Mouse (Mus musculus) kidney, adult 8-10 months (tissue): ENCODE measurements around the gene Tnnt3.
A peak's percentile ranks its signal among the peaks of the same experiment; 100 is the strongest.

Source experiments
- DNase-seq, 2 experiments: peaks; one replicate each; pipeline ENCODE4 v3.0.0; 2022

Gene Tnnt3

GRCm38 (mm10) chr7:142476795-142477452, 21.7 kb upstream of the Tnnt3 start:
- no peak for DNase-seq

- no peak for DNase-seq
These were observed 20.6 kb upstream of the Tnnt3 start for GRCm38 (mm10) chr7:142478001-142478400.

GRCm38 (mm10) chr7:142478574-142478973, 20.1 kb upstream of the Tnnt3 start:
- no peak for DNase-seq

DNA sequence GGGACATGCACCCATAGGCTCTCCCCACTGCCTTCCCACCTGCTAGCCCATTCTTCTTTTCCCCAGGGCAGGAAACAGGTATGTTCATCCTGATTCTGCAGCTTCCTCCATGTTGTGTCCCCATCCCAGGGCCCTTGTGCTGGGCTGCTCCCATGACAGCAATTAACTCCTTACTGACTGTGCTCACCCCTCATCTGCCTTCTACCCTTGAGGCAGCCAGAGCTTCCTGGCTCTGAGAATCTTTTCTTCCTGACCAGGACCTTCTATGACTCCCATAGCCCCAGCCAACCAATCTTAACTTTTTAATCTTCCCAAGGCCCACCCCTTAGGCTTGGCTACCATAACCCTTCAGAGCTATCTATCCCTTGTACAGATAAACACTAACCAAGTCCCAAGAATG, 19.3 kb upstream of the Tnnt3 start:
- DNase-seq: no peak

DNA sequence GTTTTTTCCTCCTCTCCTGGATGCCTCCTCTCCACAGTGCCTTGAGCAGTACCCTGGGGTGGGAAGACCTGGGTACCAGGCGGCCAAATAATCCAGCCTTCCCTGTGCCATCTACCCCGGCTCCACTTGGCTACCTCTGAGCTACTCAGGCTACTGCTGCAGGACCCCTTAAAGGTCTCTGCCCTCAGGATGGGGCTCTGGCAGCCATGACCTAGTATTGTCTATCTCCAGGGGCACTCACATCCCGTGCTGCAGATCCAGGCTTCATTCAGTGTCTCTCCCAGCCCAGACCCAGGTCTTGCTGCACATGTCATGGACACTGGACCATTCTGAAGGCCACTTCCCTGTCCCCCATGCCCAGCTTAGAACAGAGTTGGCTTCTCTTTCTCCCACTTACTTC, 18.8 kb upstream of the Tnnt3 start:
- DNase-seq: no peak

GRCm38 (mm10) chr7:142480661-142481060, 18.0 kb upstream of the Tnnt3 start:
- DNase-seq: no peak

DNA sequence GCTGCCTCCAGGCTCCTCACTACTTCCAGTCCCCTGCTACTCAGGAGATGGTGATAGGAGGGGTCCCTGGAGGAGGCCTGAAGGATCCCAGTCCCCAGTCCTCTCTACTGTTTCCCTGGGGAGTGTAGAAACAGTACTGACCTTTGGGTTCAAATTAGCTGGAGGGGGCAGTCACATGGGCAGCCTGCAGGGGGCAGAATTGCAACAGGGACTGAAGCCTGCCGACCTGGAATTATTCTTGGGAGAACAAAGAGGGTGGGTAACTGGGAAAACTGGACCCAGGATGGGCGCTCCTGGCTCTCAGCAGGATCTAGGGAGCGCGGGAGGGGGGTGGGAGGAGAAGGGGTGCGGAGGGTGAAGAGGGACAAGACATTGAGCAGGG, 17.5 kb upstream of the Tnnt3 start:
- peak in 1 of 2 experiments; percentile 39 for DNase-seq

DNA sequence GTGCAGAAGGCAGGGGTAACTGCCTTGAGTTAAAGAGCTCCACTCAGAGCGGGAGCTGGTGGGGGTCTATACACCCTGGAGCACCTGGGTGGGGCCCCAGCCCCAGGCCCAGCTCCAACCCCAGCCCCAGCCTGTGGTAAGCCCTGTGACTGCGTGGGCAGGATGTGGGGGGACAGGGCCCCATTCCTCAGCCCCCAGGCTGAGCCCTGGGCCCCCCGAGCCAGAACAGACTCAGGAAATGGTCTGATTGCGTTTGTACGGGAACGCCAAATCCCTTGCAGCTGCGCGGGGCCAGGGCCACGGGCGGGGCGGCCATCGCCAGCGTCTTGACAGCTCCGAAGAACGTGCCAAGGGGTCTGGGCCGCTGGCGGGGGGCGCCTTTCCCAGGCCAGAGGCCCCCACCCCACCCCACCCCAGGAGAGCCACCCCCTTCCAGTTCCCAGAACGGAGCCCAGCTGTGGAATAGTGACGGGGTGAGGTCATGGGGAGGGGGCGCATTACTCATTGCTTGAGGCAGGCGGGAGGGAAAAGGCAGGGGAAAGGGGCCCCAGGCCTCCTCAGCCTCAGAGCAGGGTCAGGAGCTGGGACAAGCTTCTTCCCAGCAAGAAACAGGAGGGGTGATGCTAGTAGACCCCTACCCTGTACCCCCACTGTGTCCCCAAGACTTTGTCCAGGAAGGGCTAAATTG, 16.9 kb upstream of the Tnnt3 start:
- DNase-seq: no peak

GRCm38 (mm10) chr7:142482256-142482609, 16.4 kb upstream of the Tnnt3 start:
- DNase-seq: no peak

DNA sequence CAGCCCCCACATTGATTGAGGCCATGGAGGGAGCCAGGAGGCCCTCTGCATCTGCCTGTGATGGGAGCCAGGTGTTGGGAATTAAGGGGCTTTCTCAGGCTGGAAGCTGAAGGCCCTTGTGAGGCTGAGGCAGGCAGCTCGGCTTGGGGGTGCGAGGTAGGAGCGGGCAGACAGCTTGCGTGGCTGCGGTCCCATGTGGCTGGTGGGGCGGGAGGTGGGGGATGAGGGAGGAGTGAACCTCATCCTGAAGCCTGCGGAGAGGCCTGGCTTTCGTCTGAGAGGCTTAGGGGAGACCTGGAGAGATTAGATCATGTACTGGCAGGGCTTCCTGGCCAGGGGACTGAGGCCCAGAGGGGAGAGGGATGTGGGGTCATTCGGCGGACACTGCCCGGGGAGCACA, 15.5 kb upstream of the Tnnt3 start:
- no peak for DNase-seq

GRCm38 (mm10) chr7:142484780-142485179, 13.9 kb upstream of the Tnnt3 start:
- DNase-seq: no peak

GRCm38 (mm10) chr7:142486751-142487162, 11.9 kb upstream of the Tnnt3 start:
- DNase-seq: no peak

DNA sequence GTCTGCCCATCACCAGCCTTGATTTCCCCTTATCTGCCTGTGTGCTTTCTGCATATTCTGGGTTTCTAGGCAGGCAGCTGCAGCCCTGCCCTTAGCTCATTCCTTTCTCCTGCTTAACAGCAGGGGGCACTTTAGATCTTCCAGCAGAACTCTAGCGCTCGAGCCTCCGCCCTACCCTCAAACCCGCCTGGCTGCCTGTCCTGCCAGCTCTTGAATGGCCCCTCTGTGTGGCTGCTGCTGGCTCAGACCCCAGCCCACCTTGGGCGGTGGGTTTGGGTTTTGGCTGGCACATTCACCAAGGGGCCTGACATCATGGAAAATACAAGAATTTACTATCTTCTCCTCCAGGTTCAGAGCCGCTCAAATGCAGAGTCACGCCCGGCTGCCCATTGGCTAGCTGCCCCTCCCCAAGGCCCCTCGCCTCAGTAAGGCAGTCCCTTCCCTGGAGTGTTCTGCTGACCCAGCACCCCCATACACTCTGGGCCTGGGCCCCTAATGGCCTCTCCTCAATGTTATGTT, 11.2 kb upstream of the Tnnt3 start:
- DNase-seq: peak in 1 of 2 experiments; percentile 7

DNA sequence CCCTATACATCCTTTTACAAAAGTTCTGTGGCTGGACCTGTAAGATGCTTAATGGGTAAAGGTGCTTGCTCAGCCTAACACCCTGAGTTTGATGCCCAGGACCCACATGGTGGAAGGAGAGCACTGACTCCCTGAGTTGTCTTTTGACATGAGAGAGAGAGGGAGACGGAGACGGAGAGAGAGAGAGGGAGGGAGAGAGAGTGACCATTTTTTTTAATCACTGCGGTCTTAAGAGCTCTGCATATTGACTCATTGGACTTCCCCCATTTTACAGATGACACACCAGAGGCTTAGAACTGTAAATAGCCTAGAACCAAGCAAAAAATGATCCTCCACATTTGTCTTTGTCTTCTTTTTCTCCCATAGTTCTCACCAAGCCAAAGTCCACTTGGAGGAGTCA, 10.6 kb upstream of the Tnnt3 start:
- no peak for DNase-seq

GRCm38 (mm10) chr7:142493535-142493934, 5.1 kb upstream of the Tnnt3 start:
- DNase-seq: no peak

DNA sequence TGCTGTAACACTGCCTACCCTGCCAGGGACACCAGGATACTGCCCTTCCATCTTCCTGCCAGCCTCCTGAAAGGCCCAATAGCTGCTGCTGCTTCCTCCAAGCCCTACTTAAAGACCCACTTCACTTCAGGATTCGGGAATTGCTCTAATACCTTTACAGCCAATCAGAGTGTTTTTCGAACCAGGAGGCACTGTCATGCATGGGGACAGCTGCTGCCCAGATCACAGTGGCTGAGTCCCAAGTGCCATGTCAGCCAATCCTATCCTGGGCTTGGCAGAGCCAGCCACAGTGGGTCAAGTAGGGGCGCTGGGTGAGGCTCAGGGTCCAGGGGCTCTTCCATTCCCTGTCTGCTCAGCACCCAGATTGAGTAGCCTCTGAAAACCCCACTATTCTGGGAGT, 2.5 kb upstream of the Tnnt3 start:
- no peak for DNase-seq

GRCm38 (mm10) chr7:142496800-142497199, 1.8 kb upstream of the Tnnt3 start:
- DNase-seq: no peak

DNA sequence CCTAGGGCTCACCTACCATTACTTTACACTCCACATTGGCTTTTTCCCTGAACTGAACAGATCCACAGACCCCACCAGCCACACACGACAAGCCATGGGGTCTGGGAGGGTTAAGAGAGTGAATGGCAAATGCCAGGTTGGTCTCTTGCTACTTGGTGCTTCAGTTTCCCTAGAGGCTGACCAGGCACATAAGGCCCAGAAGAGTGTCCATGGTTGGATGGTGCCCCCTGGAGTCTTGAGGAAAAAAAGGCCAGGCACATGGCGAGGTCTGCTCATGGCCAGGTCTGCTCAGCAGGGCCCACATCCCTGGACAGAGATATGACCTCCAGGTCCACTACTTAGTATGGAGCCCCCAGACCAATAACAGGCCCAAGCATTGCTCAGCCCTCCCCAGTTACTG, 861 bp upstream of the Tnnt3 start:
- peak in 1 of 2 experiments; percentile 17 for DNase-seq

DNA sequence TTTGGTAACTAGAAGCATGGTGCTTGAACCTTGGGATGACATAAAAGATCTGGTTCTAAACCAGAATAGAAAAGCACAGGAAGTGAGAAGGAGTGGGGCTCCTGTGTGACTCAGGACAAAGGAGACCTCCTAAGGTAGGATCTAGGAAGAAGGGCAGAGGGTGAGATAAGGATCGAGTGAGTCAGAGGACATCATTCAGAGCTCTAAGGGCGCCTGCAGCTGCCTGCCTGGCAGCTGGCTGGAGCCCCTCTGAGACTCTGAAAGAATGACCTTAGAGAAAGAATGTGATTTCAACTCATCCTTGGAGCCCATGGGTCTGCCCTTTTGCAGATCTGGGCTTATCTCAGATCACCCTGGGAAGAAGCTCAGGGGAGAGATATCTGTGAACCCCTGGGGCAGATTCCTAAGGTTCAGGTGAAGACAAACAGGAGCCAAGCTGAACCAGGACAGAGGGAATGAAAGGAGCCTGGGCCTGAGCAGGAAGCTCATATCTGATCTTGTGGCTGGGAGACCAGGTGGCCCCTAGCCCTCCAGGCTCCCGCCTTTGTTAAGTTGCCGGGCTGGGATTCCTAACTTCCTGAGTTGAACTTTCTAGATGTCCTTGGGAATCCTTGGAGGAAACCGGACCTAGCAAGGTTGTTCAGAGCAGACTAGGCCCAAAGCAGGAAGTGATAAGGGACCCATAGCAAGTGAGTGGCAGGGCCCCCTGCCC, 530 bp downstream of the Tnnt3 start:
- DNase-seq: no peak

DNA sequence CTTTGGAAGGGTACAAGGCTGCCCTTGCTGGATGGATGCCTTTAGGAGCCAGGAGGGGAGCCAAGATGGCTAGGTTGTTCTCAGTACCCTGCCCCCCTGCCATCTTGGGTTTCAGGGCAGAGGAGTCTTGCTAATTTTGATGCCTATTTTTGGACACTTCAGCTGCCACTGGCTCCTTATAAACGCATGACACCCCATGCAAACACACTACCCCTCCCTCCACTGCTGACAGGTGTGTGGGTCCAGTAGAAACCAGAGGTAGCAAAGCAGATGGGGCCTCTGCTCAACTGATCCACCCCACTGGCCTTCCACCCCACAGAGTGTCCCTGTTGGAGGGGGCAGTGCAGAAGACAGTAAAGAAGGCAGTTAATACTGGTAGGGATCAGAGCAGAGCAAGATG, 1.4 kb downstream of the Tnnt3 start:
- DNase-seq: no peak

DNA sequence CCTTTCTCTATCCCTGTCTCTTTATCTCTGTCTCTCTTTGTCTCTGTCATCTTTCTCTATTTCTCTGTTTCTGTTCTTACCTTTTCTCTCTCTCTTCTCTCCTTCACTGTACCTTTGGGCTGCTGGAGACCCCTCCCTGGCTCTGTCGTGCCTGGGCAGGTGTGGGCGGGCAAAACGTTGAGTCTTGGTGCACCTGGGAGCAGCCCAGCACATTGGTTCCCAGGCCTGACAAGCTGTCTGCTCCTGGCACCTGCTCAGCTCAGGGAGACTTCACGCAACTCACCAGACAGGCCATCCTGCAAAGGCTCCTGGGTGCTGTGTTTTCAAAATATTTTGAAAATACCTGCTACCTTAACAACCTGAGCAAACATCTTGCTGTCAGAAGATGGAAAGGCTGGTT, 4.6 kb downstream of the Tnnt3 start:
- no peak for DNase-seq

GRCm38 (mm10) chr7:142505942-142506341, 7.3 kb downstream of the Tnnt3 start:
- DNase-seq: no peak

DNA sequence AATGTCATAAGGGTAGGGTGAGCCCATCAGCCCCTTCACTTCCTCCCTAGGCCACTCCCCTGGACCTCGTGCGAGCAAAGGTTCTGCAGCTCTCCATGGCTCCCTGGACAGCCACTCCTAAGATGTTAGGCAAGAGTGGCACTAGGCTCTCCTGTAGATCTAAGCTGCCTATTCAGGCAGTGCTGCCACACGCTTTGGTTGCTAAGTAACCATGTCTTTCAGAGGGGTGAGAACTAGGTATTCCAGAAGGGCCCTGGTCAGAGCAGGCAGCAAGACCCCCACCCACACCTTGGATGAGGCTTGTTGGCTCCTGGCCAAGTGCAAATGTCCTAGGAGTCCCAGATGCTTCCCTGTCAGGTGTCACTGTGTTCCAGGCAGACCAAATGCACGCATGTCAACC, 7.9 kb downstream of the Tnnt3 start:
- no peak for DNase-seq

DNA sequence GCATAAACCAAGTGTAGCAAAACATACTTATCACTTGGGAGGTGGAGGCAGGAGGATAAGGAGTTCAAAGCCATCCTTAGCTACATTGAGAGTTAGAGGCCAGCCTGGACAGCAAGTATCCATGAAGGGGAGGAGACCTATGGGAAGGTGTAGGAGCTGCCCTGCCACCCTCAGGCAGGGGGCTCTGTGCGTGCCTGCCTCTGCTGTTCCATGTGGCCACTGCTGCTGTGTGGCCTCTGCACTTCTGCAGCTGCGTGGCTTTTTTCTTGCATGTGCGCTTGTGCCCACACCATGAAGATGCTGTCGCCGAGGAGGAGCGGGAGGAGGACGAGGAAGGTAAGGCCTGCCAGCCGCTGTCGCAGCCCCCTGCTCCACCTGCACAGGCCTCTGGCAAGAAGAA, 8.8 kb downstream of the Tnnt3 start:
- DNase-seq: no peak
